Mouse (Mus musculus): ENCODE measurements around the gene Otos. TPM values are rescaled to one million over a fixed set of nuclear protein-coding genes. Genes with fewer than 3 reads are reported as not detected.
A peak's percentile ranks its signal among the peaks of the same experiment; 100 is the strongest.

Gene Otos
- polyA plus RNA-seq, 1 experiment: 0.80 TPM

DNA sequence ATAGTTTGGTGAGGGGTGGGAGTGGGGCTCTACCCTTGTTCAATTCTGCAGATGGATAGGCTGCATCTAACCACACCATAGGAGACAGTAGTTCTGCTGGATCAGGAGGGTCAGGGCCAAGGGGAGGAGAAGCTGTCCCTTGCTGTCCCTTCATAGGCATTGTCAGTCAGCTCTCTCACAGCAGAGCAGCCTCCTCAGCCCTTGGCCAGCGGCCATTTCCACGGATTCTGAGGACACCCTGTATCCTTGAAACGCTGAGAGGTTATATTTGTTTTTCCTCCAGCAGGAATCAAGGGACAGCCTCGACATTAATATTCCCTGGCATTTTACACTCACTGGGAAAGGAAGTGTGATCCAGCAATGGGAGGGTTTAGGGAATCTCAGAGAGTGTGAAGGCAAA, 30.3 kb downstream of the Otos start:
- H3K4me1 ChIP-seq (ENCODE audit: control insufficient read depth, insufficient read depth, low read length): no peaks in the 10 kb centered on the region

DNA sequence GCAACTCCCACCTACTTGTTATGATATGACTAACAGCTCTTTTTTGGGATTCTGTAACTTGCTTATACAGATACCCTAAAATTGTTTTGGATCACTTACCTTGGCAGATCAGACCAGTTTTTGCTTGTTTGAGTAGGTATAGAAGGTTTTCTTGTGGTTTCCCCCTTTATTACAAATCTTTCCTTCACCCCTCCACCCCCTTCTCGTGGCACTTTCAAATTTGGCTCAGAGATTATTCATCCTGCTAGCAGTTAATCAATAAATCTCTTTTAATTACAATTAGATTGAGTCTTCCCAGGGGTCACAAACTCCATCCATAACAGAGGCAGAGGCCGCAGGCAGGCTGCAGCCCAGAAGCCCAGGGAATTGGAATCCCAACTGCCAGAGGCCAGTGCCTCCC, 31.2 kb downstream of the Otos start, which contains the start of gene Olfr12:
Gene Olfr12 (plus strand): TSS at position 301 of the 400 bp plus-strand sequence.
- Histone ChIP-seq H3K4me1 (ENCODE audit: control insufficient read depth, insufficient read depth, low read length) (no peaks in the 10 kb centered on the region), H3K27ac (ENCODE audit: insufficient read depth, low read depth, low read length) (no peak within 1 kb of the TSS), H3K4me3 (ENCODE audit: insufficient read depth, low read length) (no peak within 1 kb of the TSS)
- no peak for TF ChIP-seq POLR2A (IDR thresholded peaks at IDR 0.05; ENCODE audit: borderline replicate concordance, low read depth, low read length)
- no peak for TF ChIP-seq CTCF (IDR thresholded peaks at IDR 0.05; ENCODE audit: low read depth, low read length)

More for the DNA sequence above, 30.3 kb downstream of the Otos start:
- TF ChIP-seq CTCF (IDR thresholded peaks at IDR 0.05; ENCODE audit: low read depth, low read length) (no peak), POLR2A (IDR thresholded peaks at IDR 0.05; ENCODE audit: borderline replicate concordance, low read depth, low read length) (no peak)
- Histone ChIP-seq H3K27ac (ENCODE audit: insufficient read depth, low read depth, low read length) (no peak overlapping the region), H3K4me3 (ENCODE audit: insufficient read depth, low read length) (no peak overlapping the region)

DNA sequence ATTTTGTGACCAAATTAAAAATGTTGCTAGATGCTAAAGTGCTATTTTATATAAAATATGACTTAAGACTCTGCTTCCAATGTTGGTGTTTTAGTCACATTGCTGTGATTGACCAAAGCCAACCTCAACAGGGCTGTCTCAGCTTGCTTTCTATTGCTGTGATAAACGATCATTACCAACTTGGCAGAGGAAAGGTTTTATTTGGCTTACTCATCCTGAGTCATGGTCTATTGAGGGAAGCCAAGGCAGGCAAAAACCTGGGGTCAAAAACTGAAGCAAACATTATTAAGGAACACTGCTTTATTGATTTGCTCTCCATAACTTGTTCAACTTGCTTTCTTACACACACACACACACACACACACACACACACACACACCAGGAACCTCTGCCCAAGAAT, 32.6 kb downstream of the Otos start:
- no peak for TF ChIP-seq CTCF (IDR thresholded peaks at IDR 0.05; ENCODE audit: low read depth, low read length)
- no peak for TF ChIP-seq POLR2A (IDR thresholded peaks at IDR 0.05; ENCODE audit: borderline replicate concordance, low read depth, low read length)

DNA sequence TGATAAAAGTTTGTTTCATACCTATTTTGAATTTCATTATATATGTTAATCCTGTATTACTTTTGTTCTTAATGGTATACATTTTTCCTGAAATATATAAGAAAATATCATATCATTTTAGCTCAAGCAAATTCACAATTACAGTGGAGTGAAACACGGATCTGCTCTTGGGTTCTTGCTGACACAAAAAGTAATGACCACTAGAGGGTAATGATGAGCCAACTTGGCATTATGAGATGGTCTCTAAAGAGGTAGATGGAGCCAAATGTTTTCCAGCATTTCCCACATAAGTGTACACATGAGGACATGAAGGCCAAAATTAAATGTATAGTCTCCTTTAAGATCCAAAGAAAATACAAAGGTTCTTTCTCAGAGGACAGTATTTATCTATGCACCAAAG, 34.1 kb downstream of the Otos start:
- Histone ChIP-seq H3K27ac (ENCODE audit: insufficient read depth, low read depth, low read length) (no peak overlapping the region), H3K4me3 (ENCODE audit: insufficient read depth, low read length) (no peak overlapping the region), H3K4me1 (ENCODE audit: control insufficient read depth, insufficient read depth, low read length) (no peaks in the 10 kb centered on the region)
- TF ChIP-seq CTCF (IDR thresholded peaks at IDR 0.05; ENCODE audit: low read depth, low read length) (no peak), POLR2A (IDR thresholded peaks at IDR 0.05; ENCODE audit: borderline replicate concordance, low read depth, low read length) (no peak)

More for the DNA sequence above, 32.6 kb downstream of the Otos start:
- Histone ChIP-seq H3K4me3 (ENCODE audit: insufficient read depth, low read length) (no peak overlapping the region), H3K27ac (ENCODE audit: insufficient read depth, low read depth, low read length) (no peak overlapping the region), H3K4me1 (ENCODE audit: control insufficient read depth, insufficient read depth, low read length) (no peaks in the 10 kb centered on the region)

DNA sequence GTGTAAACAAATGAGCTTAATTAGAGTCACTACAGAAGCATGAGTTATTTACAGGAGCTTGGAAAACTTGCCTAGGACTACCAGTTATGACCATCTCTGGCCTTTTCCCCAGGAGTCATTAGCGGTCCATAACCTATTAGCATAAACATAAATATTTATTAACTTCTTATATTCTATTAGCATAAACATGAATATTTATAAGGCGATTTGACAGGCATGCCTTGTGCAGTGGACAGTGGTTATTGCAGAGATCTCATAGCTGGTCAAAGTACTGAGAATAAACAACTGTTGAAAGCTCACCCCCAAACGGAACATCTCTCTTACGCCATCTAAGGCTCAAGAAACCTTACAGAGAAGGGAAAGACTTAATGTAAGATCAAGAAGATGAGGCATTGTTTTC, 35.5 kb downstream of the Otos start:
- no peak overlapping the region for H3K27ac ChIP-seq (ENCODE audit: insufficient read depth, low read depth, low read length)
- H3K4me1 ChIP-seq (ENCODE audit: control insufficient read depth, insufficient read depth, low read length): no peaks in the 10 kb centered on the region
- no peak overlapping the region for H3K4me3 ChIP-seq (ENCODE audit: insufficient read depth, low read length)
- no peak for TF ChIP-seq POLR2A (IDR thresholded peaks at IDR 0.05; ENCODE audit: borderline replicate concordance, low read depth, low read length)
- TF ChIP-seq CTCF (IDR thresholded peaks at IDR 0.05; ENCODE audit: low read depth, low read length): no peak

DNA sequence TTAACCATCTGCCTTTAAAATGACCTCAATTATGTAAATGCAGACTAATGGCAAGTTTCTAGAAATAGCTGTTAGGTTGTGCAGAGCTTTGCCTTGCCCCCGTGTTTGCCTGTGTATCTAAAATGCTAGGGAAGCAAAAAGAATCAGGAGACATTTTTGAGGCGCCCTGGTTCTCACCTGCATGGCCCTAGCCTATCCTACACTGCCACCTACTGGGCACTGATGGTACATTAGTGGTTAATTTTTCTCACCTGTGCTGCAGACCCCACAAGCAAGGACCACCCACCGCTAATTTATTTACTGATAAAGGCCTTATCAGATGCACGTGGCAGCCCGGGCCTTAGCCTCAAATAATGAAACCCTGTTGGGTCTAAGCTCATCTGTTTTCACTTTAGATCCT, 37.6 kb downstream of the Otos start:
- peak; percentile 96 for TF ChIP-seq CTCF (IDR thresholded peaks at IDR 0.05; ENCODE audit: low read depth, low read length)
- no peak for TF ChIP-seq POLR2A (IDR thresholded peaks at IDR 0.05; ENCODE audit: borderline replicate concordance, low read depth, low read length)
- no peaks in the 10 kb centered on the region for H3K4me1 ChIP-seq (ENCODE audit: control insufficient read depth, insufficient read depth, low read length)
- H3K27ac ChIP-seq (ENCODE audit: insufficient read depth, low read depth, low read length): no peak overlapping the region
- no peak overlapping the region for H3K4me3 ChIP-seq (ENCODE audit: insufficient read depth, low read length)

DNA sequence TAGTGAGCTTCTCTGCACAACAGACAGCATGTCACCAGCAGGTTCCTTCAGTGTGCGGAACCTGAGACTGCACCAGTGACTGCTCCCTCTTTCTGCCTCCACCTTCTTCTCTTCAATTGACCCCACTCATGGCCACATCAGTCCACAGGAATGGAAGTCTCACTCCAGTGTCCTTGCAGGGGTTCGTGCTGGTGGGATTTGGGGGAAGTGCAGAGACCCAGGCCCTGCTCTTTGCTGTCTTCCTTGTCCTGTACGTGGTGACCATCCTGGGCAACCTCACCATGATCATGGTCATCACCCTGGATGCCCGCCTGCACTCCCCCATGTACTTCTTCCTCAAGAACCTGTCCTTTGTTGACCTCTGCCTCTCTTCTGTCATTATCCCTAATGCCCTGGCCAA, 40.9 kb downstream of the Otos start:
- H3K27ac ChIP-seq (ENCODE audit: insufficient read depth, low read depth, low read length): no peak overlapping the region
- TF ChIP-seq POLR2A (IDR thresholded peaks at IDR 0.05; ENCODE audit: borderline replicate concordance, low read depth, low read length) (no peak), CTCF (IDR thresholded peaks at IDR 0.05; ENCODE audit: low read depth, low read length) (no peak)

DNA sequence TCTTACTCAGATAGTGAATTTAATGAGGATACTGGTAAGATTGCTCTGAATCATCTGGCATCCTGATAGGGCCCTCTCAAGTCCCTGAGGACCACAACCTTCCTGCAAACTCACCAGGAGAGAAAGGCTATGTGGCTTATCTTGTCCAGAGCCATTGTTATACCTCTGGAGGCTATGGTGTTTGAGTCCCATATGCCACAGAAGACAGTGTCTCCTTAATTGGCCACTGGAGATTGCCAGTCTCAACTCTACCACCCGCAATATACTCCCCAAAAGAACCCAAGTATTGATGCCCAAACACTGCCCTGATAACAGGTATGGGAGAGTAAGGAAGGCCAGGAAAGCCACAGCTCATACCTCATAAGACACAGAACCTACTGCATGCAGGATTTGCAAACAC, 43.2 kb downstream of the Otos start, which contains the start of gene Olfr1410:
Gene Olfr1410 (plus strand): TSS at position 301 of the 400 bp plus-strand sequence.
- Histone ChIP-seq H3K4me3 (ENCODE audit: insufficient read depth, low read length) (no peak within 1 kb of the TSS), H3K27ac (ENCODE audit: insufficient read depth, low read depth, low read length) (no peak within 1 kb of the TSS), H3K4me1 (ENCODE audit: control insufficient read depth, insufficient read depth, low read length) (no peaks in the 10 kb centered on the region)
- TF ChIP-seq POLR2A (IDR thresholded peaks at IDR 0.05; ENCODE audit: borderline replicate concordance, low read depth, low read length): no peak
- no peak for TF ChIP-seq CTCF (IDR thresholded peaks at IDR 0.05; ENCODE audit: low read depth, low read length)

More for the DNA sequence above, 40.9 kb downstream of the Otos start:
- Histone ChIP-seq H3K4me1 (ENCODE audit: control insufficient read depth, insufficient read depth, low read length) (no peaks in the 10 kb centered on the region), H3K4me3 (ENCODE audit: insufficient read depth, low read length) (no peak overlapping the region)

DNA sequence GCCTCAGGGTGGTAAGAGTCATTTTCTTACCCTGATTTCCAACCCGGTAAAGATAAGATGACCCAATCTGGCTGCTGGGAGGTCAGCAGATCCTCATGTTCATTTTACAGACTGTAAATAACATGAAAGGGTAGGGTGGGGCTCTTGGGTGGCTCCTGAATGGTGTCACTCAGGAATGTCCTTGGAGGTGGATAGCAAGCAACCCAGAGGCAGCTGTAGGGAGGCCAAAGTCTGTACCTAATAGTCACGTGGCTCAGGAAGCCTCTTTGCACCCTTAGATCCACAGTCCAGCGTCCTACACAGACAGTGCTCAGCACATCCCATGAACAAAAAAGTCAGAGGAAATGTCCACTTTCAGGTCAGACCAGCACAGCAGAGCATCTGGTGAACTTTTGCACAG, 52.6 kb downstream of the Otos start:
- Histone ChIP-seq H3K4me3 (ENCODE audit: insufficient read depth, low read length) (no peak overlapping the region), H3K27ac (ENCODE audit: insufficient read depth, low read depth, low read length) (no peak overlapping the region), H3K4me1 (ENCODE audit: control insufficient read depth, insufficient read depth, low read length) (no peaks in the 10 kb centered on the region)
- TF ChIP-seq POLR2A (IDR thresholded peaks at IDR 0.05; ENCODE audit: borderline replicate concordance, low read depth, low read length) (no peak), CTCF (IDR thresholded peaks at IDR 0.05; ENCODE audit: low read depth, low read length) (no peak)

Other genes with a start within 250 kb of the Otos start
- 107 and 123 TPM in 2 replicates for gene Ndufa10, start 175.0 kb downstream of the Otos start, polyA plus RNA-seq (2012; ENCODE audit: insufficient read depth, insufficient read length, missing spikeins)
- not detected in 2 replicates for gene Olfr1416, start 163.7 kb downstream of the Otos start, polyA plus RNA-seq (2012; ENCODE audit: insufficient read depth, insufficient read length, missing spikeins)
- not detected in 2 replicates for gene Olfr1415, start 152.7 kb downstream of the Otos start, polyA plus RNA-seq (2012; ENCODE audit: insufficient read depth, insufficient read length, missing spikeins)
- not detected in 2 replicates for gene Olfr1414, start 130.2 kb downstream of the Otos start, polyA plus RNA-seq (2012; ENCODE audit: insufficient read depth, insufficient read length, missing spikeins)
- gene Olfr1413, start 77.5 kb downstream of the Otos start, polyA plus RNA-seq (2012; ENCODE audit: insufficient read depth, insufficient read length, missing spikeins): not detected in 2 replicates
- not detected in 2 replicates for gene Olfr1412, start 63.1 kb downstream of the Otos start, polyA plus RNA-seq (2012; ENCODE audit: insufficient read depth, insufficient read length, missing spikeins)
- not detected in 2 replicates for gene Olfr1411, start 54.4 kb downstream of the Otos start, polyA plus RNA-seq (2012; ENCODE audit: insufficient read depth, insufficient read length, missing spikeins)
- gene Olfr1410, start 43.1 kb downstream of the Otos start, polyA plus RNA-seq (2012; ENCODE audit: insufficient read depth, insufficient read length, missing spikeins): not detected in 2 replicates
- not detected in 2 replicates for gene Olfr12, start 31.1 kb downstream of the Otos start, polyA plus RNA-seq (2012; ENCODE audit: insufficient read depth, insufficient read length, missing spikeins)
- 221 and 248 TPM in 2 replicates for gene Cops9, start 6.9 kb downstream of the Otos start, polyA plus RNA-seq (2012; ENCODE audit: insufficient read depth, insufficient read length, missing spikeins)
- gene Gpc1, start 182.8 kb upstream of the Otos start, polyA plus RNA-seq (2012; ENCODE audit: insufficient read depth, insufficient read length, missing spikeins): 3.6 and 4.2 TPM in 2 replicates